In the genomic region with DNA sequence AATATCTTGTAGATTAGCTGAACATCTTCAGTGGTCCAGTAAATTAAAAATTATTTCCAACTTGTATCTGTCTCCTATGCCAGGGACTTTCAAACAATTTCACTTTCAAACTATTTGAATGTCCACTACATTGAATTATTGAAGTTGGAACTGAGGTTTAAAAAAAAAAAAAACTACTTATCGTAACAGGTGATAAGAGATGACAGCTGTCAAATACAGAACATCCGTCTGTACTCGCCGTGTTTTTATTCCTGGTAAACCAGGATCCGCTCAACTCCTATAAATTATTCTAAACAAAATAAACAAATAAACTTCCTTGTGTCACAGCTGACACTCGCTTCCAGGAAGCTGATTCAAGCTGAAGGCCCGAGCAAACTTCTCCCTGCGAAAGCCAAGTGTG, we compare ENCODE assay signal across 8 mouse cellular contexts. TPM values are rescaled to one million over a fixed set of nuclear protein-coding genes. Genes with fewer than 3 reads are reported as not detected.
DNase-seq lines count a peak whose midpoint lies in the region; ATAC-seq and TF ChIP-seq lines count a peak whose summit lies in the region.

No protein-coding gene starts in this region.

- 1% methylated on average over 8 of the region's 8 CpGs for WGBS in heart, embryonic 12.5 days
- 13% methylated on average over 8 of the region's 8 CpGs for WGBS in forebrain, embryonic 14.5 days
- 1% methylated on average over 8 of the region's 8 CpGs for WGBS in liver, embryonic 15.5 days (ENCODE audit: insufficient replicate concordance)

- 0 out of 2 replicates have a peak, but pooled peaks cover 2% of the 10 kb centered on the region for H3K9me3 ChIP-seq in heart, embryonic 12.5 days (replicated peaks)
- no peaks in the 10 kb centered on the region for H3K9me3 ChIP-seq in E14TG2a.4 (ENCODE audit: low read length)
- H3K9me3 ChIP-seq in forebrain, embryonic 14.5 days (replicated peaks; ENCODE audit: control insufficient read depth, low read length) = no peaks in the 10 kb centered on the region
- no peaks in the 10 kb centered on the region for H3K9me3 ChIP-seq in liver, embryonic 15.5 days (replicated peaks)

- H3K4me3 ChIP-seq in heart, embryonic 12.5 days = peak overlapping the region; percentile 100
- peak overlapping the region; percentile 97 for H3K4me3 ChIP-seq in E14TG2a.4 (replicated peaks; ENCODE audit: low read length)
- H3K4me3 ChIP-seq in forebrain, embryonic 14.5 days (ENCODE audit: low read depth, low read length) = peak overlapping the region; percentile 54
- peak overlapping the region; percentile 75 for H3K4me3 ChIP-seq in liver, embryonic 15.5 days (replicated peaks)

- ATAC-seq in heart, embryonic 12.5 days (ENCODE audit: insufficient number of reproducible peaks, low FRiP score) = no peak
- ATAC-seq in forebrain, embryonic 14.5 days = no peak
- no peak; the same call in 1 of the 2 replicates for ATAC-seq in liver, embryonic 15.5 days (ENCODE audit: insufficient read depth)
- ATAC-seq in monocyte, adult 5-6 weeks (replicated peaks; ENCODE audit: insufficient number of reproducible peaks, low FRiP score, low TSS enrichment, poor library complexity, severe bottlenecking) = no peak

- H3K9ac ChIP-seq in heart, embryonic 12.5 days = peak overlapping the region; percentile 97
- peak overlapping the region; percentile 68 for H3K9ac ChIP-seq in forebrain, embryonic 14.5 days (ENCODE audit: low read length)
- H3K9ac ChIP-seq in liver, embryonic 15.5 days = peak overlapping the region; percentile 73

- H3K27me3 ChIP-seq in heart, embryonic 12.5 days (replicated peaks) = no peaks in the 10 kb centered on the region
- H3K27me3 ChIP-seq in E14TG2a.4 (ENCODE audit: insufficient read depth, low read length) = no peaks in the 10 kb centered on the region
- no peaks in the 10 kb centered on the region for H3K27me3 ChIP-seq in forebrain, embryonic 14.5 days (replicated peaks; ENCODE audit: control insufficient read depth, insufficient read depth, low read length)
- no peaks in the 10 kb centered on the region for H3K27me3 ChIP-seq in liver, embryonic 15.5 days

- peak overlapping the region; percentile 94 for H3K4me2 ChIP-seq in heart, embryonic 12.5 days
- peak overlapping the region; percentile 58 for H3K4me2 ChIP-seq in forebrain, embryonic 14.5 days (ENCODE audit: low read length)
- peak overlapping the region; percentile 87 for H3K4me2 ChIP-seq in liver, embryonic 15.5 days

- H3K36me3 ChIP-seq in heart, embryonic 12.5 days = peaks cover 10% of the 10 kb centered on the region
- H3K36me3 ChIP-seq in E14TG2a.4 (ENCODE audit: insufficient read depth, low read length) = peaks cover 36% of the 10 kb centered on the region
- no peaks in the 10 kb centered on the region for H3K36me3 ChIP-seq in forebrain, embryonic 14.5 days (ENCODE audit: control insufficient read depth, insufficient read depth, low read length)
- peaks cover 16% of the 10 kb centered on the region for H3K36me3 ChIP-seq in liver, embryonic 15.5 days (replicated peaks)

- no peak for DNase-seq in heart, adult 9 months (ENCODE audit: low spot score in 2 of 2)
- no peak for DNase-seq in forebrain, embryonic 14.5 days (ENCODE audit: low spot score)
- DNase-seq in ovary, postnatal 36 days (ENCODE audit: low spot score) = no peak
- DNase-seq in spleen, postnatal 10 days (ENCODE audit: low spot score in 2 of 2) = no peak

- H3K27ac ChIP-seq in heart, embryonic 12.5 days (ENCODE audit: poor library complexity, severe bottlenecking) = peak overlapping the region; percentile 89
- H3K27ac ChIP-seq in forebrain, embryonic 14.5 days (ENCODE audit: low read depth, low read length) = peak overlapping the region; percentile 6; the same call in 1 of the 2 replicates
- peak overlapping the region; percentile 79 for H3K27ac ChIP-seq in liver, embryonic 15.5 days (replicated peaks)

- no peak for TF ChIP-seq CTCF in E14TG2a.4 (conservative IDR thresholded peaks at IDR 0.05; ENCODE audit: low read length)

- 0 out of 2 replicates have a peak, but pooled peaks cover 7% of the 10 kb centered on the region for H3K4me1 ChIP-seq in heart, embryonic 12.5 days (replicated peaks)
- H3K4me1 ChIP-seq in E14TG2a.4 (replicated peaks; ENCODE audit: low read depth, low read length) = peaks cover 68% of the 10 kb centered on the region
- no peaks in the 10 kb centered on the region; the same call in 1 of the 2 replicates for H3K4me1 ChIP-seq in forebrain, embryonic 14.5 days (ENCODE audit: control insufficient read depth, insufficient read depth, low read length)
- peaks cover 23% of the 10 kb centered on the region for H3K4me1 ChIP-seq in liver, embryonic 15.5 days (replicated peaks)

RNA-seq across cellular contexts. Expression of gene Rfc1, which starts 0.7 kb away (rescaled TPM):
- 69.3 and 74.6 TPM in 2 replicates for polyA plus RNA-seq in heart, embryonic 12.5 days (2016; fragmentation: Nextera tagmentation; extraction: Ambion mirVana)
- 39.6 and 39.7 TPM in 2 replicates for polyA plus RNA-seq in forebrain, embryonic 14.5 days (2014; fragmentation: Nextera tagmentation; extraction: Ambion mirVana)
- polyA plus RNA-seq in liver, embryonic 15.5 days (2015; fragmentation: Nextera tagmentation; extraction: Ambion mirVana) = 25.7 and 34.8 TPM in 2 replicates
- 35.2 to 67.2 TPM (median 41.1 TPM) in 3 replicates for total RNA-seq in monocyte, adult 5-6 weeks (2017)

RNA-seq across cellular contexts. Expression of gene Klb, which starts 13.3 kb away (rescaled TPM):
- 0.15 TPM in 1 of 2 replicates, not detected in the other for polyA plus RNA-seq in heart, embryonic 12.5 days (2016; fragmentation: Nextera tagmentation; extraction: Ambion mirVana)
- polyA plus RNA-seq in forebrain, embryonic 14.5 days (2014; fragmentation: Nextera tagmentation; extraction: Ambion mirVana) = 0.15 TPM in 1 of 2 replicates, not detected in the other
- 12.1 and 13.5 TPM in 2 replicates for polyA plus RNA-seq in liver, embryonic 15.5 days (2015; fragmentation: Nextera tagmentation; extraction: Ambion mirVana)
- not detected in 3 replicates for total RNA-seq in monocyte, adult 5-6 weeks (2017)

RNA-seq across cellular contexts. Expression of gene Rpl9, which starts 56.5 kb away (rescaled TPM):
- polyA plus RNA-seq in heart, embryonic 12.5 days (2016; fragmentation: Nextera tagmentation; extraction: Ambion mirVana) = 599 and 612 TPM in 2 replicates
- 748 and 925 TPM in 2 replicates for polyA plus RNA-seq in forebrain, embryonic 14.5 days (2014; fragmentation: Nextera tagmentation; extraction: Ambion mirVana)
- polyA plus RNA-seq in liver, embryonic 15.5 days (2015; fragmentation: Nextera tagmentation; extraction: Ambion mirVana) = 510 and 530 TPM in 2 replicates
- total RNA-seq in monocyte, adult 5-6 weeks (2017) = 1,257 to 1,765 TPM (median 1,722 TPM) in 3 replicates

RNA-seq across cellular contexts. Expression of gene Lias, which starts 56.5 kb away (rescaled TPM):
- 54.0 and 55.6 TPM in 2 replicates for polyA plus RNA-seq in heart, embryonic 12.5 days (2016; fragmentation: Nextera tagmentation; extraction: Ambion mirVana)
- polyA plus RNA-seq in forebrain, embryonic 14.5 days (2014; fragmentation: Nextera tagmentation; extraction: Ambion mirVana) = 67.6 and 72.3 TPM in 2 replicates
- 34.4 TPM in 2 replicates for polyA plus RNA-seq in liver, embryonic 15.5 days (2015; fragmentation: Nextera tagmentation; extraction: Ambion mirVana)
- 34.4 to 51.5 TPM (median 37.0 TPM) in 3 replicates for total RNA-seq in monocyte, adult 5-6 weeks (2017)

Comparison
In these comparisons a context has a peak if more than half of its experiments do, and no peak if none do; other contexts are left out.
1. H3K27ac ChIP-seq: peak in every context shown above with its lines; median percentile 89 in heart, embryonic 12.5 days; 79 in liver, embryonic 15.5 days; 6 in forebrain, embryonic 14.5 days.
2. RNA of gene Klb, which starts 13.3 kb away (polyA plus RNA-seq): 12.1 to 13.5 TPM in liver, embryonic 15.5 days; 0.15 TPM in heart, embryonic 12.5 days and 0.15 TPM in forebrain, embryonic 14.5 days; every median in the first group is over 10 times any median in the second.
3. Peak in every context shown above with its lines, with median percentiles within 50 percentile points of each other: H3K4me2 ChIP-seq, H3K4me3 ChIP-seq and H3K9ac ChIP-seq.